Mouse (Mus musculus): ENCODE results near the gene Slc39a12. TPM values are rescaled to one million over a fixed set of nuclear protein-coding genes. Genes with fewer than 3 reads are reported as not detected.

Slc39a12 gene
- 0.07 and 0.19 TPM in 2 replicates for polyA plus RNA-seq (2015; fragmentation: Nextera tagmentation; extraction: Ambion mirVana)

GRCm38 (mm10) chr2:14388162-14388561, at the start of gene Slc39a12:
Slc39a12 (plus strand) TSS chr2:14388316.

Other genes with a start within 250 kb of the Slc39a12 start
- gene Tmem236, start 213.8 kb upstream of the Slc39a12 start, polyA plus RNA-seq (2015; fragmentation: Nextera tagmentation; extraction: Ambion mirVana): 0.04 and 0.05 TPM in 2 replicates
- 15.1 and 19.3 TPM in 2 replicates for gene Mrc1, start 158.9 kb upstream of the Slc39a12 start, polyA plus RNA-seq (2015; fragmentation: Nextera tagmentation; extraction: Ambion mirVana)
- gene Cacnb2, start 214.8 kb downstream of the Slc39a12 start, polyA plus RNA-seq (2015; fragmentation: Nextera tagmentation; extraction: Ambion mirVana): 2.9 and 3.7 TPM in 2 replicates

All from urinary bladder, postnatal 0 days (tissue).